Mouse (Mus musculus) megakaryocyte, embryonic 14.5 days (primary cell): ENCODE measurements around the gene Mical2.

ENCODE experiments used
- FLI1 ChIP-seq: IDR thresholded peaks from 2 replicates; pipeline ENCODE4 v1.6.1; 2012; ENCODE audit warnings: low read length, inconsistent platforms, mixed read lengths
- GATA1 ChIP-seq: IDR thresholded peaks from 3 replicates; pipeline ENCODE4 v1.6.1; 2012; ENCODE audit warnings: mixed read lengths, low read length, inconsistent platforms, borderline replicate concordance

DNA sequence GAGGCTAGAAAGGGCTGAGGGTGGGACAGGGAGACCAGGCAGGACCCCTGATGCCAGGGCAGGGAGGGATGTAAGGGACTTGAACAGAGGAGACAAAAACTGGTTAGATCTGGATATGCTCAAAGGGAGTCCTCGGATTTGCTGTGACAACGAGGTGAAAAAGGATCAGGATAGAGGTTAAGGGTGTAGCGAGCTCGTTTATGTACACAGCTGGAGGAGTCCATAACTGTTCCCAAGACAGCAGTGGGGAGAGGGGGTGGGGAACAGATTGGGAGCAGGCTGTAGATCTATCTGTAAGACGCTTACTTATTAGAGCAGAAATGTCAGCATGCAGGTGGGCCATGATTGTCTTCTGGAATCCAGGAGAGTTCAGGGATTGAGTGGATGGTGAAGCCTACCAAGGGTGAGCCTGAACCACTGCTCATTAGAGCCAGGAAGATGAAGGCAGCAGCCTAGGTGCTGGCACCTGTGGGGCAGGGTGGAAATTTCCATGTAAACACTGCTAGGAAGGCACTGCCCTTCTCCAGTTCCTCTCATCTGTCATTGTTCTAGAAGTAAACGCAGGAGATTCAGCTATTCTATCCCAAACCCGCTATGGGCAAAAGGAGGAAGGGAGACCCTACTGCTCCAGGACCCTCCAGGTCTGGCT lies 67.9 kb downstream of the Mical2 start:
- TF ChIP-seq GATA1 (no peak), FLI1 (no peak)
